Mouse (Mus musculus): ENCODE results near the gene Ksr1. TPM values are rescaled to one million over a fixed set of nuclear protein-coding genes. Genes with fewer than 3 reads are reported as not detected.

Ksr1 gene
- polyA plus RNA-seq, 1 experiment: 4.8 TPM

- peak; percentile 66 for TF ChIP-seq CTCF (IDR thresholded peaks at IDR 0.05; ENCODE audit: control insufficient read depth, insufficient read depth, insufficient read length)
- TF ChIP-seq MYOG (IDR thresholded peaks at IDR 0.05; ENCODE audit: control insufficient read depth, extremely low read depth, insufficient read length): no peak
- Histone ChIP-seq H3ac (ENCODE audit: control insufficient read depth, insufficient read length, low read depth) (no peak overlapping the region), H3K27me3 (ENCODE audit: control insufficient read depth, insufficient read depth, insufficient read length) (no peaks in the 10 kb centered on the region), H3K4me3 (ENCODE audit: insufficient read depth, poor library complexity, severe bottlenecking) (no peak overlapping the region), H3K36me3 (ENCODE audit: control insufficient read depth, insufficient read depth) (peaks cover 16% of the 10 kb centered on the region), H3K79me2 (ENCODE audit: control insufficient read depth, insufficient read depth) (no peaks in the 10 kb centered on the region), H3K79me3 (ENCODE audit: low read depth) (no peaks in the 10 kb centered on the region)
Observed at GRCm38 (mm10) chr11:79030570-79031451, 115.4 kb downstream of the Ksr1 start.

- no peak overlapping the region for H3K4me3 ChIP-seq (ENCODE audit: insufficient read depth, poor library complexity, severe bottlenecking)
- H3ac ChIP-seq (ENCODE audit: control insufficient read depth, insufficient read length, low read depth): no peak overlapping the region
- H3K79me3 ChIP-seq (ENCODE audit: low read depth): no peaks in the 10 kb centered on the region
- no peak for TF ChIP-seq MAX (IDR thresholded peaks at IDR 0.05)
- no peak for TF ChIP-seq MYOG (IDR thresholded peaks at IDR 0.05; ENCODE audit: control insufficient read depth, extremely low read depth, insufficient read length)
- no peak for TF ChIP-seq CTCF (IDR thresholded peaks at IDR 0.05; ENCODE audit: control insufficient read depth, insufficient read depth, insufficient read length)
- no peak for TF ChIP-seq FOSL1 (IDR thresholded peaks at IDR 0.05; ENCODE audit: insufficient read depth, low read length, poor library complexity, severe bottlenecking)
- TF ChIP-seq USF1 (IDR thresholded peaks at IDR 0.05; ENCODE audit: low read depth): no peak
- no peak for TF ChIP-seq CEBPB (IDR thresholded peaks at IDR 0.05; ENCODE audit: low read depth)
- TF ChIP-seq MYOD1 (IDR thresholded peaks at IDR 0.05; ENCODE audit: control insufficient read depth, insufficient read length, low read depth): no peak
- no peaks in the 10 kb centered on the region for H3K27me3 ChIP-seq (ENCODE audit: control insufficient read depth, insufficient read depth, insufficient read length)
- H3K36me3 ChIP-seq (ENCODE audit: control insufficient read depth, insufficient read depth): peaks cover 21% of the 10 kb centered on the region
- H3K79me2 ChIP-seq (ENCODE audit: control insufficient read depth, insufficient read depth): no peaks in the 10 kb centered on the region
Observed at GRCm38 (mm10) chr11:79023751-79024150, 122.5 kb downstream of the Ksr1 start.

DNA sequence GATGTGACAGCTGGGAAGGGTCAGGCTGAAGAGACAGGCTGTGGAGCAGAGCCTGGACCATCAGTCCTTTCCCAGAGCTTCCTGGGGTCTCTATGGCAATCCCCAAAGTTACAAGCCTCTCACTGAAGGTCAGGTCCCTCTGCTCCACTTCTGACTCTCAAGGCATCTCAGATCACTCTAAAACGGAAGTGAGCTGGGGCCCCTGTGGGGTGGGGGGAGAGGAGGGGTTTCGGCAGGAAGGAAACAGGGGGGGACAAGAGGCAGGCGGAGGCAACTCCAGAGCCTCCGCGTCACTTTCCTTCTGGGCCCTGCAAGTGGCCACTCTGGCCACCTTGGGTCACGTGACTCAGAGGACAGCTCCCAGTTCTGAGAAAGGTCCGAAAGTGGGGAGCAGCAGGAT lies 122.9 kb downstream of the Ksr1 start:
- no peaks in the 10 kb centered on the region for H3K79me2 ChIP-seq (ENCODE audit: control insufficient read depth, insufficient read depth)
- H3K4me3 ChIP-seq (ENCODE audit: insufficient read depth, poor library complexity, severe bottlenecking): no peak overlapping the region
- no peak overlapping the region for H3ac ChIP-seq (ENCODE audit: control insufficient read depth, insufficient read length, low read depth)
- no peaks in the 10 kb centered on the region for H3K79me3 ChIP-seq (ENCODE audit: low read depth)
- no peaks in the 10 kb centered on the region for H3K27me3 ChIP-seq (ENCODE audit: control insufficient read depth, insufficient read depth, insufficient read length)
- peaks cover 24% of the 10 kb centered on the region for H3K36me3 ChIP-seq (ENCODE audit: control insufficient read depth, insufficient read depth)
- no peak for TF ChIP-seq MYOG (IDR thresholded peaks at IDR 0.05; ENCODE audit: control insufficient read depth, extremely low read depth, insufficient read length)
- TF ChIP-seq CEBPB (IDR thresholded peaks at IDR 0.05; ENCODE audit: low read depth): no peak
- TF ChIP-seq MAX (IDR thresholded peaks at IDR 0.05): no peak

DNA sequence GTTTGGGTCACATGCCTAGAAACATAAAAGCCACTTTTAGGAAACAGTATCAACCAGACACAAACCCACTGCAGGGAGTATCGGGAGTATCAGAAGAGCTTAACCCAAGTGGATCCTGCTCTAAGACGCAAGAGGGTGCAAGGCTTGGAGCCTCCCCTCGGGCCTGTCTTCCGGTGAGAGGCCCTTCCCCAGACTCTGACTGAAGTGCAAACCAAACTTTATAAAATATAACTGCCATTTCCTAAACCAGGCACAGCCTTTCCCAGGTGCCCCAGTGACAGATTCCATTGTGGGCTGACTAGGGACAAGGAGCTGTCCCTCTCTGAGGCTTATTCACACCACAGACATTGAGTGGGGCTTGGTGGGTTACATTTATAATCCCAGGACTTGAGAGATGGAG lies 123.4 kb downstream of the Ksr1 start:
- Histone ChIP-seq H3K27me3 (ENCODE audit: control insufficient read depth, insufficient read depth, insufficient read length) (no peaks in the 10 kb centered on the region), H3K36me3 (ENCODE audit: control insufficient read depth, insufficient read depth) (peaks cover 25% of the 10 kb centered on the region), H3K79me3 (ENCODE audit: low read depth) (no peaks in the 10 kb centered on the region), H3K79me2 (ENCODE audit: control insufficient read depth, insufficient read depth) (no peaks in the 10 kb centered on the region), H3K4me3 (ENCODE audit: insufficient read depth, poor library complexity, severe bottlenecking) (no peak overlapping the region), H3ac (ENCODE audit: control insufficient read depth, insufficient read length, low read depth) (no peak overlapping the region)
- TF ChIP-seq MYOD1 (IDR thresholded peaks at IDR 0.05; ENCODE audit: control insufficient read depth, insufficient read length, low read depth) (no peak), USF1 (IDR thresholded peaks at IDR 0.05; ENCODE audit: low read depth) (no peak), CTCF (IDR thresholded peaks at IDR 0.05; ENCODE audit: control insufficient read depth, insufficient read depth, insufficient read length) (no peak), FOSL1 (IDR thresholded peaks at IDR 0.05; ENCODE audit: insufficient read depth, low read length, poor library complexity, severe bottlenecking) (no peak), MAX (IDR thresholded peaks at IDR 0.05) (no peak), CEBPB (IDR thresholded peaks at IDR 0.05; ENCODE audit: low read depth) (no peak), MYOG (IDR thresholded peaks at IDR 0.05; ENCODE audit: control insufficient read depth, extremely low read depth, insufficient read length) (no peak)

- TF ChIP-seq FOSL1 (IDR thresholded peaks at IDR 0.05; ENCODE audit: insufficient read depth, low read length, poor library complexity, severe bottlenecking): no peak
- no peak for TF ChIP-seq USF1 (IDR thresholded peaks at IDR 0.05; ENCODE audit: low read depth)
- no peaks in the 10 kb centered on the region for H3K79me3 ChIP-seq (ENCODE audit: low read depth)
- H3K36me3 ChIP-seq (ENCODE audit: control insufficient read depth, insufficient read depth): peaks cover 34% of the 10 kb centered on the region
- no peaks in the 10 kb centered on the region for H3K79me2 ChIP-seq (ENCODE audit: control insufficient read depth, insufficient read depth)
- no peaks in the 10 kb centered on the region for H3K27me3 ChIP-seq (ENCODE audit: control insufficient read depth, insufficient read depth, insufficient read length)
- no peak overlapping the region for H3ac ChIP-seq (ENCODE audit: control insufficient read depth, insufficient read length, low read depth)
- H3K4me3 ChIP-seq (ENCODE audit: insufficient read depth, poor library complexity, severe bottlenecking): no peak overlapping the region
Observed at GRCm38 (mm10) chr11:79020535-79021045, 125.6 kb downstream of the Ksr1 start.

GRCm38 (mm10) chr11:79019839-79020534 lies 126.2 kb downstream of the Ksr1 start:
- H3K27me3 ChIP-seq (ENCODE audit: control insufficient read depth, insufficient read depth, insufficient read length): no peaks in the 10 kb centered on the region
- H3ac ChIP-seq (ENCODE audit: control insufficient read depth, insufficient read length, low read depth): no peak overlapping the region
- H3K79me3 ChIP-seq (ENCODE audit: low read depth): no peaks in the 10 kb centered on the region
- no peak overlapping the region for H3K4me3 ChIP-seq (ENCODE audit: insufficient read depth, poor library complexity, severe bottlenecking)
- H3K79me2 ChIP-seq (ENCODE audit: control insufficient read depth, insufficient read depth): no peaks in the 10 kb centered on the region
- peaks cover 34% of the 10 kb centered on the region for H3K36me3 ChIP-seq (ENCODE audit: control insufficient read depth, insufficient read depth)
- TF ChIP-seq CTCF (IDR thresholded peaks at IDR 0.05; ENCODE audit: control insufficient read depth, insufficient read depth, insufficient read length) (peak; percentile 22), CEBPB (IDR thresholded peaks at IDR 0.05; ENCODE audit: low read depth) (no peak)
